Mouse (Mus musculus): ENCODE measurements around the gene Ebf1.

GRCm38 (mm10) chr11:44792816-44793215, 175.7 kb downstream of the Ebf1 start:
- TF ChIP-seq GATA1 (IDR thresholded peaks at IDR 0.05; ENCODE audit: borderline replicate concordance, low read length) (no peak), FLI1 (IDR thresholded peaks at IDR 0.05; ENCODE audit: low read length) (no peak)
